8 mouse cellular contexts compared by ENCODE assay signal in genomic region chr11:45884029-45884428, GRCm38 (mm10). TPM values are rescaled to one million over a fixed set of nuclear protein-coding genes. Genes with fewer than 3 reads are reported as not detected.
DNase-seq lines count a peak whose midpoint lies in the region; ATAC-seq lines count a peak whose summit lies in the region.

No protein-coding gene starts in this region.

- H3K9ac ChIP-seq in embryonic facial prominence, embryonic 14.5 days (ENCODE audit: low read depth, low read length): no peak overlapping the region

- ATAC-seq in embryonic facial prominence, embryonic 14.5 days (ENCODE audit: low read depth): no peak

- intact Hi-C loops in heart, postnatal 25 days (cut with DNase I): loop anchor here (10.0 kb wide), 3 partner anchors 129 to 879 kb away; no protein-coding TSS in a partner anchor

- H3K36me3 ChIP-seq in embryonic facial prominence, embryonic 14.5 days (ENCODE audit: control insufficient read depth, insufficient read depth, low read length): peaks cover 42% of the 10 kb centered on the region

- H3K4me2 ChIP-seq in embryonic facial prominence, embryonic 14.5 days (ENCODE audit: low read depth, low read length): no peak overlapping the region

- no peak overlapping the region for H3K27ac ChIP-seq in embryonic facial prominence, embryonic 14.5 days (replicated peaks; ENCODE audit: low read depth, low read length)

- WGBS in embryonic facial prominence, embryonic 14.5 days: 45% methylated on average over 4 of the region's 4 CpGs

- peaks cover 14% of the 10 kb centered on the region for H3K4me1 ChIP-seq in embryonic facial prominence, embryonic 14.5 days (ENCODE audit: control insufficient read depth, insufficient read depth, low read length)

- H3K9me3 ChIP-seq in embryonic facial prominence, embryonic 14.5 days (ENCODE audit: control insufficient read depth, low read length): no peaks in the 10 kb centered on the region

- no peak overlapping the region for H3K4me3 ChIP-seq in embryonic facial prominence, embryonic 14.5 days (ENCODE audit: low read depth, low read length)

- H3K27me3 ChIP-seq in embryonic facial prominence, embryonic 14.5 days (replicated peaks; ENCODE audit: control insufficient read depth, insufficient read depth, low read length): no peaks in the 10 kb centered on the region

- DNase-seq in heart, adult 18-20 months: peak; percentile 36 to 60
- no peak for DNase-seq in heart, postnatal 25 days (ENCODE audit: low spot score)
- DNase-seq in ovary, postnatal 14 days (ENCODE audit: low spot score): peak; percentile 18
- no peak for DNase-seq in ovary, postnatal 36 days (ENCODE audit: low spot score)
- DNase-seq in embryonic facial prominence, embryonic 14.5 days (ENCODE audit: low spot score): peak; percentile 67
- DNase-seq in retina, adult 2 months (ENCODE audit: low read depth, low spot score): peak; percentile 9
- DNase-seq in testis, postnatal 14 days (ENCODE audit: low spot score): no peak
- no peak for DNase-seq in layer of hippocampus, adult 8-10 months (ENCODE audit: low spot score in 2 of 2)

RNA-seq across cellular contexts. Expression of gene Clint1, which starts 32.2 kb away (rescaled TPM):
- total RNA-seq in heart, adult 18-20 months (2021): 10 to 100 TPM; 46.7 to 47.9 TPM
- total RNA-seq in heart, postnatal 25 days (2021): 10 to 100 TPM; 36.0 to 36.4 TPM
- 79.1 and 81.0 TPM in 2 replicates for polyA plus RNA-seq in embryonic facial prominence, embryonic 14.5 days (2014; fragmentation: Nextera tagmentation; extraction: Ambion mirVana)
- total RNA-seq in layer of hippocampus, adult 8-10 months (2022): 10 to 100 TPM; 51.1 to 54.2 (median 53.4) TPM

Comparison
In these comparisons a context has a peak if more than half of its experiments do, and no peak if none do; other contexts are left out.
1. DNase-seq: peak in heart, adult 18-20 months (2 of 2), ovary, postnatal 14 days (single experiment), embryonic facial prominence, embryonic 14.5 days (single experiment) and retina, adult 2 months (single experiment); none in heart, postnatal 25 days (single experiment), ovary, postnatal 36 days (single experiment), testis, postnatal 14 days (single experiment) and layer of hippocampus, adult 8-10 months (0 of 2).